Mouse (Mus musculus) lung, adult 2 months (tissue): ENCODE results near the gene C1s1.

ENCODE experiments used
- CTCF ChIP-seq: fragments of 200-500 bp; IDR thresholded peaks from 2 replicates; pipeline ENCODE4 v1.5.1; 2011; ENCODE audit warnings: mild to moderate bottlenecking, low read length, control low read depth; ENCODE audit not compliant: insufficient read depth
- POLR2A ChIP-seq: fragments of 200-500 bp; IDR thresholded peaks from 2 replicates; pipeline ENCODE4 v1.6.1; 2011; ENCODE audit warnings: low read depth, mild to moderate bottlenecking, control low read depth, low read length, borderline replicate concordance; ENCODE audit errors: extremely low read depth

- TF ChIP-seq CTCF (no peak), POLR2A (no peak)
Measured at GRCm38 (mm10) chr6:124508292-124508691, 33.9 kb downstream of the C1s1 start.
